Mouse (Mus musculus) E14TG2a.4 (cell line): ENCODE measurements around the gene Synj2.

Experiments
- H3K27me3 ChIP-seq: 2 replicates; pipeline ENCODE4 v1.6.1; 2014; ENCODE audit warnings: low read length, control low read depth; ENCODE audit not compliant: insufficient read depth
- H3K36me3 ChIP-seq: 2 replicates; pipeline ENCODE4 v1.6.1; 2014; ENCODE audit warnings: low read length, control low read depth; ENCODE audit not compliant: insufficient read depth
- H3K4me1 ChIP-seq: replicated peaks from 2 replicates; pipeline ENCODE4 v1.6.1; 2014; ENCODE audit warnings: low read depth, low read length, control low read depth
- H3K4me3 ChIP-seq: replicated peaks from 2 replicates; pipeline ENCODE4 v1.5.1; 2014; ENCODE audit warnings: mild to moderate bottlenecking, low read length
- H3K9me3 ChIP-seq: 2 replicates; pipeline ENCODE4 v1.6.1; 2014; ENCODE audit warnings: low read length, control low read depth
- CTCF ChIP-seq: conservative IDR thresholded peaks from 2 replicates; pipeline ENCODE4 v1.5.1; 2014; ENCODE audit warnings: low read length
- NANOG ChIP-seq: IDR thresholded peaks from 2 replicates; pipeline ENCODE4 v1.6.1; 2014; ENCODE audit warnings: borderline replicate concordance, low read length, mixed read lengths
- POU5F1 ChIP-seq: IDR thresholded peaks from 2 replicates; pipeline ENCODE4 v1.6.1; 2014; ENCODE audit warnings: low read length, borderline replicate concordance

The Synj2 gene

DNA sequence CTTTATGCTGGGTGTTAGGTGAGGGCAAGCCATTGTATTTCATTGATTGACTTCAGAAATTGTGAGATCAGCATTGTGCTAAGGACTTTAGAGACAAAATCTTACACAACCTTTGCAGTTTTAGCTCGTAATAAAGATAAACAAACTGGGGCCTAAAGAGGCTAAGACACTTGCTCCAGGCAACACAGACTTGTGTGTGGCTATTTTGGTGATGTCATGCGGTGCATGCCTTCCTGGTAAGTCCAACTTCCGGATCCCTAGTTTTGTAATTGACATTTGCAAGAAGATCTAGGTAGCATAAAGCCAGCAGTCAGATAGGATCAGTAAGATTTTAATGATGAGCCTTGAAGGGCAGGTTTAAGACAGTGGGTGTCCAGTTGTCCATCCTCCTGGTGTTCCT, 1.1 kb downstream of the Synj2 start:
- no peaks in the 10 kb centered on the region for H3K36me3 ChIP-seq
- TF ChIP-seq CTCF: no peak
- no peak for TF ChIP-seq NANOG
- TF ChIP-seq POU5F1: no peak
- peaks cover 20% of the 10 kb centered on the region for H3K4me1 ChIP-seq
- peak overlapping the region; percentile 77; the same call in 1 of the 2 replicates for H3K4me3 ChIP-seq
- H3K27me3 ChIP-seq: peaks cover 65% of the 10 kb centered on the region
- no peaks in the 10 kb centered on the region for H3K9me3 ChIP-seq

- H3K4me1 ChIP-seq: peaks cover 26% of the 10 kb centered on the region
- H3K9me3 ChIP-seq: no peaks in the 10 kb centered on the region
- H3K4me3 ChIP-seq: no peak overlapping the region
- peaks cover 57% of the 10 kb centered on the region for H3K27me3 ChIP-seq
- no peak for TF ChIP-seq CTCF
- no peak for TF ChIP-seq NANOG
- no peak for TF ChIP-seq POU5F1
- H3K36me3 ChIP-seq: no peaks in the 10 kb centered on the region
These were observed 2.0 kb downstream of the Synj2 start for GRCm38 (mm10) chr17:5943053-5943452.

DNA sequence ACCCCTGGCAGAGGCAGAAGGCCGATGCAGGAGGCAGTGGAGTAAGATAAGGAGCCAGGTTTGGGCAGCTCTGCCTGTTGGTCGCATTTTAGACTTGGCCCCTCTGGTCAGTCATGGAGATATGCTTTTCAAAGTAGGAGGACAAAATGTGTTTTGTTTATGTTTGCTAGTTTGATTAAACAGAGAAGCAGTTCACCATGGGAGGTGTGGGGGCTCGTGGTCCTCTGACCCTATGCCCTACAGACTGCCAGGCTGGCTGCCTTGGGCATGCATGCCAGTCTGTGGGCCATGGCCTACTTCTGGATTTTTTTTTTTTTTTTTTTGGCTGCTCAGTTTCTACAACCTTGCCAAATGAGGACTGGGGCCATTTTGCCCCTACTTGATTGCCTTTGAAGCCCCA, 6.0 kb downstream of the Synj2 start:
- H3K27me3 ChIP-seq: peaks cover 23% of the 10 kb centered on the region
- H3K9me3 ChIP-seq: no peaks in the 10 kb centered on the region
- H3K4me1 ChIP-seq: peaks cover 24% of the 10 kb centered on the region
- H3K36me3 ChIP-seq: no peaks in the 10 kb centered on the region
- H3K4me3 ChIP-seq: no peak overlapping the region
- TF ChIP-seq CTCF (no peak), NANOG (no peak), POU5F1 (no peak)

GRCm38 (mm10) chr17:5952455-5952854, 11.4 kb downstream of the Synj2 start:
- Histone ChIP-seq H3K4me3 (no peak overlapping the region), H3K36me3 (no peaks in the 10 kb centered on the region), H3K4me1 (peaks cover 25% of the 10 kb centered on the region), H3K9me3 (peaks cover 11% of the 10 kb centered on the region), H3K27me3 (no peaks in the 10 kb centered on the region)
- TF ChIP-seq POU5F1 (no peak), NANOG (no peak), CTCF (no peak)

- Histone ChIP-seq H3K4me1 (peaks cover 32% of the 10 kb centered on the region), H3K27me3 (peaks cover 22% of the 10 kb centered on the region), H3K36me3 (no peaks in the 10 kb centered on the region), H3K9me3 (peaks cover 11% of the 10 kb centered on the region), H3K4me3 (no peak overlapping the region)
- TF ChIP-seq CTCF (no peak), NANOG (no peak), POU5F1 (no peak)
These were observed 15.4 kb downstream of the Synj2 start for GRCm38 (mm10) chr17:5956350-5957000.

DNA sequence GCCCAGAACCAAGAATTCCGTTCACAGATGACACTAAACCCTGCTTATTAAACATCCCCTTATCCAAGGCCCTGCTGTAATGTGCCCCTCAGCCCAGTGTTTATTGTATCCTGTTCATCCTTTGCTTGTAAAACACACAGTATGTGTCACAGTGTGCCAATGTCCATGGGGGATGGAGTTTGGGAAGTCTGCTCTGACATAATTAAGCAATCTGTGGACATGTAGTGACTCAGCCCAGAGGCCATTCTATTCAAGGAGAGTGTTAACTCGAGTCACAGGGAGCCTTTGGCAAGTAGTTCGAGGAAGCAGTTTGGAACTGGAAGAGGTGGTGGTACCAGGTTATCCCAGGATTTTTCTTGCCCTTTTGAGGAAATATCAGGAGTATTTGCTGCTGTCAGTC, 16.0 kb downstream of the Synj2 start:
- Histone ChIP-seq H3K4me3 (no peak overlapping the region), H3K9me3 (peaks cover 11% of the 10 kb centered on the region), H3K4me1 (peaks cover 32% of the 10 kb centered on the region), H3K27me3 (peaks cover 22% of the 10 kb centered on the region), H3K36me3 (no peaks in the 10 kb centered on the region)
- no peak for TF ChIP-seq NANOG
- TF ChIP-seq CTCF: no peak
- TF ChIP-seq POU5F1: no peak

DNA sequence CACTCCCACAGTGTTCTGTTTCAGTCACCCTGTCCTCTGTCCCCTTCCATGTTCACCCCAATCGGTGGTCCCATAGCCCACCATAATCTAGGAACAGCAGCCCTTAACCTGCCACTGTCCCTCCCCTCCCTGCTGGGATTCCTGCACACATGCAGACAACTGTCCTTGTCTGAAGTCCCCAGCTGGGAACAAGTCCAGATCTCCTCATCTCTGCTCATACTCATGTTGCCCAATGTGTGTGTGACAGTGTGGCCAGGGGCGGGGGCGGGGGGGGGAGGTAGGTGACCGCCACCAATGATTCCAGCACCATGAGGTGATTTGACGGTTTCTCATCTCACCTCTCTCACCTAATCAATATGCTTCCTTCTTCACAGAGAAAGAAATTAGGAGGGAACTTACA, 17.1 kb downstream of the Synj2 start:
- H3K9me3 ChIP-seq: peaks cover 11% of the 10 kb centered on the region
- H3K36me3 ChIP-seq: no peaks in the 10 kb centered on the region
- peaks cover 32% of the 10 kb centered on the region for H3K4me1 ChIP-seq
- no peak for TF ChIP-seq NANOG
- no peak for TF ChIP-seq CTCF
- no peak for TF ChIP-seq POU5F1
- H3K27me3 ChIP-seq: peaks cover 22% of the 10 kb centered on the region
- H3K4me3 ChIP-seq: peak overlapping the region; percentile 74; the same call in 1 of the 2 replicates

DNA sequence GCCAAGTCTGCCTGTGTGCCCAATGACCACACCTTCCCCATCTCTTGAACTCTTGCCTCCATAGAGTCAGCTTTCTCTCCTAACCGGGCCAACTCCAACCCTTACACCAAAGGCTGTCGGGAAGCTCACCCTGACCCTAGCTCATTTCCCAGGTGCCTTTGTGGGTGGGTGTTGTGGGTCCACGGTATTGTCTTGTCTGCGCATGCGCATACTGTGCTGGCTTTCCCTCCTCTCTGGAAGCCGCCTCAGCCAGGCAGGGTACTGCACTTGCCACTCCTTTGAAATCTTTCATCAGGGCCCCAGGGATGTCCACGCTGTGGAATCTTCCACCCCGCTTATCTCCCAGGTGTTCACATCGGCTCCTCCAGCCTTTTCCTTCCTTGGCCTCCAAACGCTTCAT, 17.6 kb downstream of the Synj2 start:
- Histone ChIP-seq H3K27me3 (peaks cover 22% of the 10 kb centered on the region), H3K36me3 (no peaks in the 10 kb centered on the region), H3K4me3 (peak overlapping the region; percentile 74), H3K4me1 (peaks cover 36% of the 10 kb centered on the region), H3K9me3 (peaks cover 11% of the 10 kb centered on the region)
- TF ChIP-seq POU5F1 (no peak), NANOG (no peak), CTCF (no peak)

GRCm38 (mm10) chr17:5959096-5959495, 18.0 kb downstream of the Synj2 start:
- Histone ChIP-seq H3K36me3 (no peaks in the 10 kb centered on the region), H3K4me3 (peak overlapping the region; percentile 74), H3K4me1 (peaks cover 39% of the 10 kb centered on the region), H3K9me3 (peaks cover 11% of the 10 kb centered on the region), H3K27me3 (peaks cover 22% of the 10 kb centered on the region)
- TF ChIP-seq POU5F1 (no peak), CTCF (no peak), NANOG (no peak)
